ENCODE assay signal across 8 mouse cellular contexts in the genomic region with DNA sequence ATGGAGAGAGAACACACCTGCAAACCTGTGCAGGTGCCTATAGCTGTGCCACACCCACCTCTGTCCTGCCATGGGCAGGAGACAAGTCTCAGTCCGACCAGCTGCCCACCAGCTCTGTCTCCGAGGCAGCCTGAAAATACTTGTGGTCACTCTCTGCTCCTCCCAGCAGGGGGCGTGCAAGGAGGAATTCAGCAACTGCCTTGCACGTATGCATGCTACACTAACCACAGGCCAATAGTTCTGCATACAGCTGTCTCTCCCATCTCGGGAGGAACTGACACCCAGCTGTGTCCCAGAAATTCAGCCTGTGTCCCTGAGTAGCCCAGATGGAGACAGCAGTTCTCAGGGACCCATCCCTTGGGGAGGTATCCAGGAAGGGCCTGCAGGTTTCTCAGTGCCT. TPM values are rescaled to one million over a fixed set of nuclear protein-coding genes. Genes with fewer than 3 reads are reported as not detected.
A peak's percentile ranks its signal among the peaks of the same experiment; 100 is the strongest.
DNase-seq lines count a peak whose midpoint lies in the region; ATAC-seq lines count a peak whose summit lies in the region.

No protein-coding gene starts in this region.

- H3K4me1 ChIP-seq in forebrain, embryonic 13.5 days, result peaks cover 5% of the 10 kb centered on the region; the same call in 1 of the 2 replicates
- H3K4me1 ChIP-seq in hindbrain, embryonic 15.5 days (replicated peaks), result peaks cover 6% of the 10 kb centered on the region

- peaks cover 3% of the 10 kb centered on the region; the same call in 1 of the 2 replicates for H3K9me3 ChIP-seq in forebrain, embryonic 13.5 days (replicated peaks)
- H3K9me3 ChIP-seq in hindbrain, embryonic 15.5 days, result no peaks in the 10 kb centered on the region

- H3K27me3 ChIP-seq in forebrain, embryonic 13.5 days, result peaks cover 16% of the 10 kb centered on the region
- peaks cover 7% of the 10 kb centered on the region; the same call in 1 of the 2 replicates for H3K27me3 ChIP-seq in hindbrain, embryonic 15.5 days

- H3K9ac ChIP-seq in forebrain, embryonic 13.5 days, result no peak overlapping the region
- H3K9ac ChIP-seq in hindbrain, embryonic 15.5 days, result no peak overlapping the region

- 4% methylated on average over 5 of the region's 5 CpGs for WGBS in forebrain, embryonic 13.5 days
- WGBS in hindbrain, embryonic 15.5 days, result 6% methylated on average over 5 of the region's 5 CpGs

- peak; percentile 13 for DNase-seq in cerebellum, adult 8-10 months
- no peak for DNase-seq in cerebellum, adult 11-12 months
- DNase-seq in adrenal gland, postnatal 10 days, result peak; percentile 84
- DNase-seq in left cerebral cortex, adult 18-20 months (ENCODE audit: low spot score in 2 of 2), result peak; percentile 70 to 75
- peak; percentile 59 to 86 for DNase-seq in spleen, postnatal 10 days (ENCODE audit: low spot score in 2 of 2)

- no peak overlapping the region for H3K4me2 ChIP-seq in forebrain, embryonic 13.5 days
- H3K4me2 ChIP-seq in hindbrain, embryonic 15.5 days, result no peak overlapping the region

- no peak overlapping the region for H3K27ac ChIP-seq in forebrain, embryonic 13.5 days
- H3K27ac ChIP-seq in hindbrain, embryonic 15.5 days (replicated peaks), result no peak overlapping the region

- H3K36me3 ChIP-seq in forebrain, embryonic 13.5 days (ENCODE audit: poor library complexity, severe bottlenecking), result no peaks in the 10 kb centered on the region
- H3K36me3 ChIP-seq in hindbrain, embryonic 15.5 days, result no peaks in the 10 kb centered on the region

- ATAC-seq in forebrain, embryonic 13.5 days, result peak; percentile 30; the same call in 1 of the 2 replicates
- ATAC-seq in hindbrain, embryonic 15.5 days (ENCODE audit: low FRiP score, low read depth), result peak; percentile 5; the same call in 1 of the 2 replicates
- peak; percentile 86 for ATAC-seq in megakaryocyte-erythroid progenitor cell, adult 5-6 weeks (replicated peaks; ENCODE audit: low FRiP score, low TSS enrichment, poor library complexity, severe bottlenecking)

- H3K4me3 ChIP-seq in forebrain, embryonic 13.5 days, result no peak overlapping the region
- H3K4me3 ChIP-seq in hindbrain, embryonic 15.5 days, result no peak overlapping the region

RNA-seq across cellular contexts. Expression of a gene that starts 9.3 kb away (rescaled TPM):
- total RNA-seq in adrenal gland, postnatal 10 days (2021), result 1 to 10 TPM; 3.8 to 4.8 TPM
- polyA plus RNA-seq in forebrain, embryonic 13.5 days (2015; fragmentation: Nextera tagmentation; extraction: Ambion mirVana), result 1.0 and 1.2 TPM in 2 replicates
- 1.7 and 2.5 TPM in 2 replicates for polyA plus RNA-seq in hindbrain, embryonic 15.5 days (2015; fragmentation: Nextera tagmentation; extraction: Ambion mirVana)
- 1 to 10 TPM; 4.2 to 5.2 TPM for total RNA-seq in left cerebral cortex, adult 18-20 months (2021)
- total RNA-seq in megakaryocyte-erythroid progenitor cell, adult 5-6 weeks (2014; fragmentation: Nextera tagmentation), result 0.59 and 1.1 TPM in 2 replicates
- 0.99 and 5.9 TPM in 2 replicates for total RNA-seq in megakaryocyte-erythroid progenitor cell, adult 5-6 weeks (2017)

RNA-seq across cellular contexts. Expression of a gene that starts 9.4 kb away (rescaled TPM):
- 1 to 10 TPM; 7.0 to 7.1 TPM for total RNA-seq in adrenal gland, postnatal 10 days (2021)
- 6.3 and 8.0 TPM in 2 replicates for polyA plus RNA-seq in forebrain, embryonic 13.5 days (2015; fragmentation: Nextera tagmentation; extraction: Ambion mirVana)
- 20.3 and 20.8 TPM in 2 replicates for polyA plus RNA-seq in hindbrain, embryonic 15.5 days (2015; fragmentation: Nextera tagmentation; extraction: Ambion mirVana)
- 1 to 10 TPM in 1 of 2 experiments, under 1 TPM in 1; 0.63 to 1.1 TPM for total RNA-seq in left cerebral cortex, adult 18-20 months (2021)
- total RNA-seq in megakaryocyte-erythroid progenitor cell, adult 5-6 weeks (2014; fragmentation: Nextera tagmentation), result not detected in 2 replicates
- total RNA-seq in megakaryocyte-erythroid progenitor cell, adult 5-6 weeks (2017), result not detected in 2 replicates

RNA-seq across cellular contexts. Expression of a gene that starts 45.9 kb away (rescaled TPM):
- total RNA-seq in adrenal gland, postnatal 10 days (2021), result under 1 TPM in 1 of 2 experiments, not detected in 1; 0.45 TPM
- polyA plus RNA-seq in forebrain, embryonic 13.5 days (2015; fragmentation: Nextera tagmentation; extraction: Ambion mirVana), result 0.41 and 0.45 TPM in 2 replicates
- 0.35 and 0.42 TPM in 2 replicates for polyA plus RNA-seq in hindbrain, embryonic 15.5 days (2015; fragmentation: Nextera tagmentation; extraction: Ambion mirVana)
- total RNA-seq in left cerebral cortex, adult 18-20 months (2021), result under 1 TPM in 1 of 2 experiments, not detected in 1; 0.54 TPM
- total RNA-seq in megakaryocyte-erythroid progenitor cell, adult 5-6 weeks (2014; fragmentation: Nextera tagmentation), result not detected in 2 replicates
- not detected in 2 replicates for total RNA-seq in megakaryocyte-erythroid progenitor cell, adult 5-6 weeks (2017)

RNA-seq across cellular contexts. Expression of a gene that starts 49.6 kb away (rescaled TPM):
- total RNA-seq in adrenal gland, postnatal 10 days (2021), result 100 to 1,000 TPM; 183 to 191 TPM
- 289 and 294 TPM in 2 replicates for polyA plus RNA-seq in forebrain, embryonic 13.5 days (2015; fragmentation: Nextera tagmentation; extraction: Ambion mirVana)
- 346 and 360 TPM in 2 replicates for polyA plus RNA-seq in hindbrain, embryonic 15.5 days (2015; fragmentation: Nextera tagmentation; extraction: Ambion mirVana)
- total RNA-seq in left cerebral cortex, adult 18-20 months (2021), result 100 to 1,000 TPM; 262 TPM
- total RNA-seq in megakaryocyte-erythroid progenitor cell, adult 5-6 weeks (2014; fragmentation: Nextera tagmentation), result 168 and 176 TPM in 2 replicates
- 167 and 198 TPM in 2 replicates for total RNA-seq in megakaryocyte-erythroid progenitor cell, adult 5-6 weeks (2017)

Comparison
In these comparisons a context has a peak if more than half of its experiments do, and no peak if none do; other contexts are left out.
1. ATAC-seq: peak in every context shown above with its lines; median percentile 86 in megakaryocyte-erythroid progenitor cell, adult 5-6 weeks; 30 in forebrain, embryonic 13.5 days; 5 in hindbrain, embryonic 15.5 days.